Mouse (Mus musculus) CD8-positive naive resting alpha-beta T cell, adult 2 months (primary cell): ENCODE data around the gene Cbr2.
A peak's percentile ranks its signal among the peaks of the same experiment; 100 is the strongest.

ENCODE experiments used
- DNase-seq, 2 experiments: peaks; one replicate each; pipeline ENCODE4 v3.0.0; 2022; ENCODE audit warnings: low read depth in 2 of 2, low spot score in 2 of 2

Gene Cbr2

GRCm38 (mm10) chr11:120712771-120713568 is 18.9 kb downstream of the Cbr2 start:
- DNase-seq = peak; percentile 44 to 53

- DNase-seq = no peak
These were observed 19.8 kb downstream of the Cbr2 start for GRCm38 (mm10) chr11:120711980-120712604.

GRCm38 (mm10) chr11:120710672-120711071 is 21.2 kb downstream of the Cbr2 start:
- DNase-seq = no peak

- no peak for DNase-seq
These were observed 22.4 kb downstream of the Cbr2 start for GRCm38 (mm10) chr11:120709551-120709950.

- no peak for DNase-seq
These were observed 23.9 kb downstream of the Cbr2 start for GRCm38 (mm10) chr11:120707969-120708368.

- no peak for DNase-seq
These were observed 24.7 kb downstream of the Cbr2 start for GRCm38 (mm10) chr11:120707225-120707624.

- DNase-seq = no peak
These were observed 25.8 kb downstream of the Cbr2 start for GRCm38 (mm10) chr11:120706120-120706519.

- DNase-seq = no peak
These were observed 27.2 kb downstream of the Cbr2 start for GRCm38 (mm10) chr11:120704486-120705325.

GRCm38 (mm10) chr11:120703696-120704454 is 28.0 kb downstream of the Cbr2 start:
- DNase-seq = no peak

- DNase-seq = no peak
These were observed 34.2 kb downstream of the Cbr2 start for GRCm38 (mm10) chr11:120697741-120698140.

GRCm38 (mm10) chr11:120696568-120696967 is 35.3 kb downstream of the Cbr2 start:
- DNase-seq = no peak

GRCm38 (mm10) chr11:120695641-120696040 is 36.3 kb downstream of the Cbr2 start:
- no peak for DNase-seq

- DNase-seq = no peak
These were observed 36.7 kb downstream of the Cbr2 start for GRCm38 (mm10) chr11:120695184-120695583.

GRCm38 (mm10) chr11:120693461-120693860 is 38.5 kb downstream of the Cbr2 start:
- no peak for DNase-seq

- no peak for DNase-seq
These were observed 39.4 kb downstream of the Cbr2 start for GRCm38 (mm10) chr11:120692471-120693011.

- no peak for DNase-seq
These were observed 42.5 kb downstream of the Cbr2 start for GRCm38 (mm10) chr11:120689365-120689764.

GRCm38 (mm10) chr11:120686650-120687272 is 45.2 kb downstream of the Cbr2 start:
- DNase-seq = no peak

- no peak for DNase-seq
These were observed 47.3 kb downstream of the Cbr2 start for GRCm38 (mm10) chr11:120684660-120685059.

GRCm38 (mm10) chr11:120684086-120684485 is 47.8 kb downstream of the Cbr2 start:
- no peak for DNase-seq

GRCm38 (mm10) chr11:120683536-120683935 is 48.4 kb downstream of the Cbr2 start:
- DNase-seq = no peak
